Mouse (Mus musculus) heart, embryonic 14.5 days (tissue): ENCODE results near the gene Erbb2. TPM values are rescaled to one million over a fixed set of nuclear protein-coding genes. Genes with fewer than 3 reads are reported as not detected.
A peak's percentile ranks its signal among the peaks of the same experiment; 100 is the strongest.

Experiments
- ATAC-seq: fragments of 200-750 bp; cut with Nextera tagmentation; 2 replicates; pipeline ENCODE4 v1.8.0; 2017; ENCODE audit warnings: low read depth, moderate TSS enrichment; ENCODE audit not compliant: insufficient number of reproducible peaks, insufficient read depth, low FRiP score
- H3K27ac ChIP-seq, 2 experiments: fragments of 200-500 bp in 1 of 2; fragments of 300-500 bp in 1 of 2; sonication (generic) in 1 of 2; replicated peaks in 1 of 2; 2 replicates each; pipeline ENCODE4 v1.5.1; 2012 to 2014; ENCODE audit warnings: low read depth in 2 of 2, low read length in 2 of 2, control low read depth in 1 of 2, mild to moderate bottlenecking in 1 of 2, mixed read lengths in 1 of 2; ENCODE audit not compliant: control insufficient read depth in 1 of 2, insufficient read depth in 1 of 2
- H3K27me3 ChIP-seq: fragments of 300-500 bp; sonication (generic); 2 replicates; pipeline ENCODE4 v1.6.1; 2014; ENCODE audit warnings: mild to moderate bottlenecking, low read length, control low read depth; ENCODE audit not compliant: control insufficient read depth, insufficient read depth
- H3K36me3 ChIP-seq: fragments of 300-500 bp; sonication (generic); 2 replicates; pipeline ENCODE4 v1.6.1; 2014; ENCODE audit warnings: mild to moderate bottlenecking, control low read depth, low read length, mixed read lengths; ENCODE audit not compliant: control insufficient read depth, insufficient read depth
- H3K4me1 ChIP-seq, 2 experiments: fragments of 200-500 bp in 1 of 2; fragments of 300-500 bp in 1 of 2; sonication (generic) in 1 of 2; 2 replicates each; pipeline ENCODE4 v1.6.1; 2012 to 2014; ENCODE audit warnings: low read length in 2 of 2, control low read depth in 1 of 2, mixed read lengths in 1 of 2; ENCODE audit not compliant: control insufficient read depth in 2 of 2, insufficient read depth in 2 of 2
- H3K4me2 ChIP-seq: fragments of 300-500 bp; sonication (generic); 2 replicates; pipeline ENCODE4 v1.6.1; 2014; ENCODE audit warnings: mild to moderate bottlenecking, low read length
- H3K4me3 ChIP-seq, 2 experiments: fragments of 200-500 bp in 1 of 2; fragments of 300-500 bp in 1 of 2; sonication (generic) in 1 of 2; 2 replicates each; pipeline ENCODE4 v1.5.1; 2012 to 2014; ENCODE audit warnings: low read length in 2 of 2, mild to moderate bottlenecking in 2 of 2, control low read depth in 1 of 2, low read depth in 1 of 2, moderate library complexity in 1 of 2; ENCODE audit not compliant: control insufficient read depth in 1 of 2, insufficient read depth in 1 of 2
- H3K9ac ChIP-seq: fragments of 300-500 bp; sonication (generic); 2 replicates; pipeline ENCODE4 v1.6.1; 2014; ENCODE audit warnings: mild to moderate bottlenecking, low read length
- H3K9me3 ChIP-seq: fragments of 300-500 bp; sonication (generic); 2 replicates; pipeline ENCODE4 v1.6.1; 2016; ENCODE audit warnings: low read length, control low read depth; ENCODE audit not compliant: control insufficient read depth
- WGBS: fragments of 180-500 bp; shearing (Covaris S2); extraction: QIAGEN DNeasy Blood & Tissue Kit; methylation state at CpG from one replicate; pipeline ENCODE4 v1.1.7; 2014; 5-methylcytosine and 5-hydroxymethylcytosine counted together
- polyA plus RNA-seq: library from polyadenylated mRNA; unstranded; fragments of >200 nt; fragmentation: Nextera tagmentation; extraction: Ambion mirVana; gene quantifications from 2 replicates; pipeline ENCODE4 v1.2.1, GENCODE M21; 2014

Gene Erbb2
- polyA plus RNA-seq, 1 experiment from 2014 or later: 55.1 TPM

GRCm38 (mm10) chr11:98418273-98418672 lies 6.0 kb downstream of the Erbb2 start:
- no peak overlapping the region for H3K4me2 ChIP-seq
- H3K9ac ChIP-seq: 0 out of 2 replicates have a peak overlapping the region, but pooled peaks have one; percentile 17
- no peaks in the 10 kb centered on the region for H3K9me3 ChIP-seq
- no peak overlapping the region for H3K4me3 ChIP-seq
- WGBS: 38% methylated on average over 5 of the region's 6 CpGs
- no peaks in the 10 kb centered on the region for H3K27me3 ChIP-seq
- peaks cover 62% of the 10 kb centered on the region for H3K36me3 ChIP-seq
- H3K27ac ChIP-seq: peak overlapping the region in 1 of 2 experiments; percentile 47; a peak in 1 of 4 replicates
- ATAC-seq: no peak
- peaks cover 19 to 63% of the 10 kb centered on the region in 2 experiments for H3K4me1 ChIP-seq

GRCm38 (mm10) chr11:98418939-98419547 lies 6.8 kb downstream of the Erbb2 start:
- Histone ChIP-seq H3K36me3 (peaks cover 70% of the 10 kb centered on the region), H3K9me3 (no peaks in the 10 kb centered on the region), H3K4me3 (no peak overlapping the region), H3K4me2 (no peak overlapping the region), H3K9ac (peak overlapping the region; percentile 10; the same call in 1 of the 2 replicates), H3K4me1 (peaks cover 14 to 57% of the 10 kb centered on the region in 2 experiments), H3K27ac (peak overlapping the region in 1 of 2 experiments; percentile 47; a peak in 1 of 4 replicates), H3K27me3 (no peaks in the 10 kb centered on the region)
- 73% methylated on average over 10 of the region's 10 CpGs for WGBS
- no peak for ATAC-seq

GRCm38 (mm10) chr11:98426592-98426991 lies 14.3 kb downstream of the Erbb2 start:
- no peak overlapping the region for H3K4me2 ChIP-seq
- 92% methylated on average over 7 of the region's 7 CpGs for WGBS

GRCm38 (mm10) chr11:98428436-98428835 lies 16.2 kb downstream of the Erbb2 start:
- Histone ChIP-seq H3K27me3 (no peaks in the 10 kb centered on the region), H3K27ac (no peak overlapping the region), H3K4me3 (no peak overlapping the region), H3K4me1 (no peaks in the 10 kb centered on the region), H3K4me2 (no peak overlapping the region), H3K9me3 (no peaks in the 10 kb centered on the region), H3K36me3 (peaks cover 99% of the 10 kb centered on the region), H3K9ac (no peak overlapping the region)
- WGBS: 84% methylated on average over 5 of the region's 5 CpGs
- ATAC-seq: no peak

More at GRCm38 (mm10) chr11:98426592-98426991, 14.3 kb downstream of the Erbb2 start:
- Histone ChIP-seq H3K27me3 (no peaks in the 10 kb centered on the region), H3K27ac (no peak overlapping the region), H3K36me3 (peaks cover 99% of the 10 kb centered on the region), H3K9me3 (no peaks in the 10 kb centered on the region), H3K4me1 (no peaks in the 10 kb centered on the region), H3K4me3 (no peak overlapping the region), H3K9ac (no peak overlapping the region)
- ATAC-seq: no peak

GRCm38 (mm10) chr11:98431743-98432502 lies 19.7 kb downstream of the Erbb2 start:
- H3K27ac ChIP-seq: no peak overlapping the region
- H3K36me3 ChIP-seq: peaks cover 99% of the 10 kb centered on the region
- no peak overlapping the region for H3K4me3 ChIP-seq
- no peaks in the 10 kb centered on the region for H3K9me3 ChIP-seq
- H3K9ac ChIP-seq: no peak overlapping the region
- H3K4me1 ChIP-seq: no peaks in the 10 kb centered on the region
- 82% methylated on average over 9 of the region's 9 CpGs for WGBS
- H3K4me2 ChIP-seq: no peak overlapping the region
- H3K27me3 ChIP-seq: no peaks in the 10 kb centered on the region
- no peak for ATAC-seq

GRCm38 (mm10) chr11:98435723-98436122 lies 23.5 kb downstream of the Erbb2 start:
- H3K4me2 ChIP-seq: no peak overlapping the region
- no peak overlapping the region for H3K27ac ChIP-seq
- no peak overlapping the region for H3K9ac ChIP-seq
- no peak for ATAC-seq
- no peak overlapping the region for H3K4me3 ChIP-seq
- H3K27me3 ChIP-seq: no peaks in the 10 kb centered on the region
- H3K4me1 ChIP-seq: peaks cover 0 to 7% of the 10 kb centered on the region in 2 experiments; a peak in 1 of 4 replicates
- 82% methylated on average over 9 of the region's 9 CpGs for WGBS
- no peaks in the 10 kb centered on the region for H3K9me3 ChIP-seq
- H3K36me3 ChIP-seq: peaks cover 69% of the 10 kb centered on the region

GRCm38 (mm10) chr11:98437441-98437840 lies 25.2 kb downstream of the Erbb2 start:
- H3K9me3 ChIP-seq: no peaks in the 10 kb centered on the region
- H3K36me3 ChIP-seq: peaks cover 52% of the 10 kb centered on the region
- 0 out of 2 replicates have a peak overlapping the region, but pooled peaks have one; percentile 80 for H3K9ac ChIP-seq
- H3K4me2 ChIP-seq: no peak overlapping the region; the same call in 1 of the 2 replicates
- H3K4me3 ChIP-seq: no peak overlapping the region
- peaks cover 0 to 7% of the 10 kb centered on the region in 2 experiments; a peak in 1 of 4 replicates for H3K4me1 ChIP-seq
- ATAC-seq: no peak
- no peak overlapping the region for H3K27ac ChIP-seq
- 75% methylated on average over 6 of the region's 6 CpGs for WGBS
- no peaks in the 10 kb centered on the region for H3K27me3 ChIP-seq
